Mouse (Mus musculus) adrenal gland, postnatal 4 days (tissue): ENCODE results near the gene Gm28308. TPM values are rescaled to one million over a fixed set of nuclear protein-coding genes. Genes with fewer than 3 reads are reported as not detected.

Source experiments
- DNase-seq, 2 experiments: peaks; one replicate each; pipeline ENCODE4 v3.0.0; 2021 to 2022; ENCODE audit warnings: low spot score in 2 of 2, mixed read lengths in 2 of 2
- total RNA-seq, 2 experiments: library from RNA; stranded (reverse); gene quantifications; 2 replicates each; pipeline ENCODE4 v1.2.3; 2021

The Gm28308 gene
- total RNA-seq, 2 experiments from 2014 or later, result 2.3 to 4.1 TPM

- DNase-seq, result no peak
These were observed 20.6 kb upstream of the Gm28308 start for GRCm38 (mm10) chr6:52233546-52234427.

- no peak for DNase-seq
These were observed 19.9 kb upstream of the Gm28308 start for GRCm38 (mm10) chr6:52232984-52233545.

DNA sequence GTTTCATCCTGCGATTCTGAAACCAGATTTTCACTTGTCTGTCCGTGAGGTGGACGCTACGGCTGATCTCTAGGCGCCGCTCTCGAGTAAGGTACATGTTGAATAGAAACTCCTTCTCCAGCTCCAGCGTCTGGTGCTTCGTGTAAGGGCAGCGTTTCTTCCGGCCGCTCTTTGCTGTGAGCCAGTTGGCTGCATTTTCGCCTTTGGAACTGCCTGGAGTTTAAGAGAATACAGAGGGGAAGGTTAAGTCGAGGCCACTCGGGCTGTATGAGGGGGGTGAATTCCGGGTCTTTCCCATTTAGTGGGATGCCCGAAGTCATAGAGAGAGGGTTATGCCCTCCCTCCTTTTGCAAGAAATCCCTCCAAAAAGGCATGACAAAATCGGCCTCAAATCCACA lies 19.4 kb upstream of the Gm28308 start:
- no peak for DNase-seq

- no peak for DNase-seq
These were observed 18.9 kb upstream of the Gm28308 start for GRCm38 (mm10) chr6:52231885-52232567.

DNA sequence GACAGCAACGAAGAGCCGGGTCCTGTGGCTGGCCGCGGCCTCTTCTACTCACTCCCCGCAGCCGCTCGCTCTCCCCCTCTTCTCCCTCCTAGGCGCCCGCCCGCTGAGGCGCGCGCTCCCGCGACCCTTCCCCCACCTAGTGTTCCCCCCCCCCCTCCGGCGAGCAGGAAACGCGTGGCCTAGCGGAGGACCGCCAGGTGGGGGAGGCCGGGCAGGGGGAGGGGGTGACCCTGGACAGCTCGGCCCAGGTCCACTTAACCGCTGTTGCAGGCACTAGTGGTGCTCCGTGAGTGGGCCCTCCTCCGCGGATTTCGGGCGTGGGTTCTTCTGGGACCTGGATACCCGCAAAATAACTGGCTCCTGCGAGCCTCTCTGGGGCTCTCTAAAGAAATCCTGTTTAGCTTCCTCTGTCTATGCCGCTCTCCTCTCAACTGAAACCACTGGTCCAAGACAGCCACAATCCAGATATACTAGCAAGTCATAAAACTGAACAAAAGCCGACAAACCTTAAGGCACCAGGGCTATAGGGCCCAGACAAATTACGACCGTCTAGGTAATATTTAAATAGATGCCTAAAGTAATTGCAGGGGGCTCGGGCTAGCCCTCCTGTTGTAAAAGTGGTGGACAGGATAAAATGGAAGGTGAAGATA lies 17.5 kb upstream of the Gm28308 start, which contains the start of gene Hoxa9:
Hoxa9 (minus strand) TSS at position 574 of the 650 bp plus-strand sequence.
- no peak for DNase-seq

- no peak for DNase-seq
These were observed 16.6 kb upstream of the Gm28308 start for GRCm38 (mm10) chr6:52229558-52230416.

DNA sequence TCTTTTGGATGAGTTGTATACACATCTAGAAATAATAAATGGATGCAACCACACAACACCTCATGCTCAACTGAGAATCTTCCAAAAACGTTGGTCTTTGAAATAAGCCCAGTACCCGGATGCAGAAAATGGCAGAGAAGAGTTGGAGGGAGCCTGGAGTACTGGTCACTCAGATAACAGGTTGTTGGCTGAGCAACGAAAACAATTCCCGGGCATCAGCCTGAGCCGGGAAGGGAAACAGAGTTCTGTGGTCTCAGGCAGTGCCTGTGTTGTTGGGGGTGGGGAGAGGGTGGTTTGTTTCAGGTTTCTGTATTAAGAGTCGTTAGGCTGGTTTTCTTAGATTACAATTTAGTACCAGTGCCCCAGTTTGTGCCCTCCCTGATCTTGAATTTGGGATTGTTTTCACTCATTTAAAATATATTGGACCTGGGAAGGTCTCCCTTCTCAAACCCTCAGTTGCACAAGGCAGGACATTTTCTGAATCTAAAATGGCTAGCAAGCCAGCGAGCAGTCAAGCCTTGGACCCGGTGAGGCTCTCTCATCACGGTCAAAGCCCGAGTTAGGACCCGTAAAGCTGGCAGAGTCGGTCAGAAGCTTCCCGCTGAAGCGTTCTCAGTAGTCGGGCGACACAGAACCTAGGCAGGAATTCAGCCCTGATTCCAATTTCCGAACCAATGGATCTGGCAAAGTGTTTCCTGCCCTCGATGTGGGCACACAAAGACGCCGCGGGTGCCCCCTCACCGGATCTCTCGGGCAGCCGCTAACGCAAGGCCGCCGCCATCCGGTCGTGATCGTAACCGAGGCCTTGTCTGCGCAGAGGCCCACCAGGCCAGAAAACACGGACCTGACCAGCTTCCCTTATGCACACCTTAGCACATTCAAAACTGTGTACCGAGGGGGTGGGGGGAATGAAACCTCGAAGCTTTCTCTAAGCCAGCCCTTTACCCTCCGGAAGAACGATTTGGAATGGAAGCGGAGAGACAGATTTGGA lies 15.6 kb upstream of the Gm28308 start:
- no peak for DNase-seq

GRCm38 (mm10) chr6:52227470-52228222 lies 14.5 kb upstream of the Gm28308 start:
- DNase-seq, result no peak

- no peak for DNase-seq
These were observed 13.6 kb upstream of the Gm28308 start for GRCm38 (mm10) chr6:52226569-52227257.

DNA sequence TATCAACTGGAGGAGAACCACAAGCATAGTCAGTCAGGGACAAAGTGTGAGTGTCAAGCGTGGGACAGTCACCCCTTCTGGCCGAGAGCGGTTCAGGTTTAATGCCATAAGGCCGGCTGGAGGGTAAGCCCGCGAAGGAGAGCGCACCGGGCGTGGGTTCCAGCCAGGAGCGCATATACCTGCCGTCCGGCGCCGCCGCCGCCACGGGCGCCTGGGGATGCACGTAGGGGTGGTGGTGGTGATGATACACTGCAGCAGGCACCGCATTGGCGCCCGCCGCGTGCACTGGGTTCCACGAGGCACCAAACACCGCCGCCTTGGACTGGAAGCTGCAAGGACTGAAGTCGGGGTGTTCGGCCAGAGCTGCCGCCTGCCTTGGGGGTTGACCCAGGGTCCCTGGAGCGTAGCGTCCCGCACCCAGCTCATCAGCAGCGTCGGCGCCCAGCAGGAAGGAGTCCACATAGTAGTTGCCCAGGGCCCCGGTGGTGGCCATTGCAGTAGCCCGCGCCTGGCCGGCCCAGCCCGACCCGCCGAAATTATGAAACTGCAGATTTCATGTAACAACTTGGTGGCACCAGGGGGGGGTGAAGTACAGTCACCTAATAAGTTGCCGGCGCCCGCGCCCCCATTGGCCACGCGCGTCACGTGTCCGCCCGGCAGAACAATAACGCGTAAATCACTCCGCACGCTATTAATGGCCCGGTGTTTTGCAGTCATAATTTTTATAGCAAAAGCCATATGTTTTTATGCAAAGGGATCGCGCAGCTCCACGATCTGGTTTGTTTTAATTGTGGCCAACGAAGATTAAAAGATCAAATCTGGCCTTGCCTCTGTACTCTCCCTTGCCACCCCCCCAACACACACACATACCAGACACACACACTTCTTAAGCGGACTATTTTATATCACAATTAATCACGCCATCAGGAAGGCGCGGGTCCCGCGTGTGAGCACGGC lies 12.8 kb upstream of the Gm28308 start:
- no peak for DNase-seq

DNA sequence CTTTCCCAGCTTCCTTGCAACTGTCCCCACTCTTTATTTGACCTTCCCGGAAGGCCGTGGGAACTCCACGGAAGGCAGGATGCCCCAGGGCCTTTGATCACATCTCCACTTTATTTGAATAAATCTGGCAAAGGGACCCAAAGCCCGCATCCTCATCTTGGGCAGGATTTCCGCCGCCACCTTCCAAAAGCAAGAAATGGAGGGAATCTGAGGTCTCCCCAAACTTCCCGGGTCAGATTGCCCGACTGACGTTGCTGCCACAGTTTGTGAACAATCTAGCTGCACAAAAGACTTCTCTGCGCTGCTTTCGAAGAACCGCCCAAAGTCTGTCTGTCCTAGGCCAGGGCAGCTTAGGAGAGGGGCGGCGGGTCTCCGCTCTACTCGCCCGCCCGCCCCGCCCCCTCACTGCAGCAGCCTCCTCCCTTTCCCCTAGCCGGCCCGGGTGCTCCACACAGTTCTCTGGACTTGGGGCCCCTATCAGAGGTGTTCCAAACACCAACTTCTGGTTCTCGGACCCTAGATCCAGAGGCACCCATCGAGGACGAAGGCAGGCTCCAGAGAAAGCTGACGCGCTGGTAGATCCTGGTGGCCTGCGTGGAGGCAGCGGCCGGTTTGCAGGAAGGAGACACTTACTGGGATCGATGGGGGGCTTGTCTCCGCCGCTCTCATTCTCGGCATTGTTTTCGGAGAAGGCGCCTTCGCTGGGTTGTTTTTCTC lies 11.9 kb upstream of the Gm28308 start:
- DNase-seq, result no peak

DNA sequence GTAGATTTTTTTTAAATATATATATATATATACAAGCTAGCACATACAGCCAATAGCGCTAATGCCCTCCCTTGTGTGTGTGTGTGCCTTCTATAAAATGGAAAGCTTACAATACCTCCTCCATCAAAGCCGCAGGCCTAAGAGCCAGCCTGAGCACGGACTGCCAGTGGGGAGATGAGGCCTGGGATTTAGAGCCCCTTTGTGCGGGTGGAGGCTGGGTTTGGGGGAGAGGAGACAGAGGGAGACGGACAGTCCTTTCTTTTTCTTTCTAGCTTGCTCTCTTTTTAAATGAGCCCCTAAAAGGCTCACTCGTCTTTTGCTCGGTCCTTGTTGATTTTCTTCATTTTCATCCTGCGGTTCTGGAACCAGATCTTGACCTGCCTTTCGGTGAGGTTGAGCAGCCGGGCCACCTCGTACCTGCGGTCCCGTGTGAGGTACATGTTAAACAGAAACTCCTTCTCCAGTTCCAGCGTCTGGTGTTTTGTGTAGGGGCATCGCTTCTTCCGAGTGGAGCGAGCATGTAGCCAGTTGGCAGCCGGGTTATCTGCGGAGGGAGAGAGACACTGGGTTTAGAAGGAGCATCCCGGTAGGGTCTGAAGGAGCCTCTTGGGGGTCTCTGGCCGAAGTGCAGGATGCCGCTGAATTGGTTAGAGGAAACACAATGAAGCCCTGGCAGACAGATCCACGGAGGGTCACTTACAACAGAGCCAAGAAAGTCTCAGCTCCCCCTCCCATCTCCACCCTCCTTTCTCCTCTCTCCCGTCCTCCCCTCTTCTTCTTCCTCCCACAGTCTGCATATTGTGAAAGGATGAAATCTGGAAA lies 11.0 kb upstream of the Gm28308 start:
- no peak for DNase-seq

- DNase-seq, result no peak
These were observed 9.6 kb upstream of the Gm28308 start for GRCm38 (mm10) chr6:52222729-52223128.

GRCm38 (mm10) chr6:52221993-52222685 lies 9.0 kb upstream of the Gm28308 start:
- no peak for DNase-seq
